Mouse (Mus musculus) c-Kit-positive CD71-positive TER-119-negative erythroid progenitor cells, embryonic 14.5 days (primary cell): ENCODE results near the gene Nlrp10.

Experiments used
- DNase-seq: peaks from one replicate; pipeline ENCODE4 v3.0.0-alpha.2; 2013; ENCODE audit warnings: low read depth

Nlrp10 gene

DNA sequence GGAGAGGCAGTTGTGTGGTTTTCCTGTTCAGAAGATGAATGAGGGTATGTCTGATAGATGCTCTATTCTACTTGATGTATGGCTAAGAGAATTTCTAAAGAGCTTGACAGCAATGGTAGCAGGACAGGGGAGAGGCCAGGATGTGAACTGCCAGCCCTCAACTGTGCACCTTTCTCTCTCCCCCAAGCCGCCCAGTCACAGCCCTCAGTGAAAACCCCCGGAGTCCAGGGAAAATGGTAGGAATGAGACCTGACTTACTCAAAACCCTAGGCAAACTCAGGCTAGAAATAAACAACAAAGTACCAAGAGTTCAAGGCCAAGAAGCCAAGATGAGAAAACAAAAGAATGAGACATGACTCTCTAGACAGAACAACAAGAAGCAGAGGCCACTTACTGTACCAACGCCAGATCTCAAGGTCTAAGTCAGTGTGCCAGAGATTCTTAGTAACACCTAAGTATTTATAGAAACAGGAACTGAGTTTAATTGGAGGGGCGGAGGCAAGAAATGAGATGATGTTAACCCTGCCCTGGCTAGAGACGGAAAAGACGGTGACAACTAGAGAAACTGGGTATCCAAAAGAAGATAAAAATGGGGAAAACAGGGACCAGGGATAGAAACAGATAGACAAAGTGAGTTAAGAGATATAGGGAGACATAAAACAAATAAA, at the start of gene Nlrp10:
Nlrp10 (minus strand) TSS at position 453 of the 668 bp plus-strand sequence.
- no peak for DNase-seq

DNA sequence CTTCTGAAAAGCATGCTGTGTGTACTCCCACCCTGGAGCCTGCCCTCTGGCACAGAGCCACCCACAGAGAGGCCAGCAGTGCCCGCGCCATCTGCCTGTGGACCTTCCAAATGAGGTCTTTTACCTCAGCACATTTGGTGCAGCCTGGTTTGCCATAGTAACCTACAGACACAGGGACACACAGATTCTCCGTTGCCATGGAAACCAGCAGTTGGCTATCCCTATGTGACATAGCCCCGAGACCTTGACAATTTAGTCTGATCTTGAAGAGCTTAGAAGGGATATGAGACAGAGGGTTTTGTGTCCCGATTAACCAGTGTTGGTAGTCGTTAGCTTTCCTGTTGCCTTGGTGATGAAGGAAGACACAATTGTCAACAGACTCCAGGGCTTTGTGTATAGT, 42.3 kb upstream of the Nlrp10 start:
- DNase-seq, result no peak

DNA sequence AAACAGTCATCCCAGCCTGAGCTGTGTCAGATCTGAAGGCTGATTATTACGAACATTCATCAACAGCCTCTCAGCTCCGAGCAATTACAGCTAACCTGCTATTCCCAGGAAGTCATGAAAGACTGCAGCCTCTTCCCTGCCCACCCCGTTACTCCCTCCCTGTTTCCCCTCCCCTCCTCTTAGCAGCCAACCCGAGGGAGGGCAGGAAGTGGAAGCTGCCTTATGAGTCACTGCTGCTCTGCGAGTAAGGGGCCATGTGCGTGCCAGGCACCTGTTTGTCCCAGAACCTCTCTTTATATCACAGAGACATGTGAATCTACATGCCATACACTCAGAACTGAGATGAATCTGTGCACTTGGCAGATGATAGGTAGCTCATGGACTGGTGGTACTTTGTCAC, 38.2 kb upstream of the Nlrp10 start:
- DNase-seq, result no peak

DNA sequence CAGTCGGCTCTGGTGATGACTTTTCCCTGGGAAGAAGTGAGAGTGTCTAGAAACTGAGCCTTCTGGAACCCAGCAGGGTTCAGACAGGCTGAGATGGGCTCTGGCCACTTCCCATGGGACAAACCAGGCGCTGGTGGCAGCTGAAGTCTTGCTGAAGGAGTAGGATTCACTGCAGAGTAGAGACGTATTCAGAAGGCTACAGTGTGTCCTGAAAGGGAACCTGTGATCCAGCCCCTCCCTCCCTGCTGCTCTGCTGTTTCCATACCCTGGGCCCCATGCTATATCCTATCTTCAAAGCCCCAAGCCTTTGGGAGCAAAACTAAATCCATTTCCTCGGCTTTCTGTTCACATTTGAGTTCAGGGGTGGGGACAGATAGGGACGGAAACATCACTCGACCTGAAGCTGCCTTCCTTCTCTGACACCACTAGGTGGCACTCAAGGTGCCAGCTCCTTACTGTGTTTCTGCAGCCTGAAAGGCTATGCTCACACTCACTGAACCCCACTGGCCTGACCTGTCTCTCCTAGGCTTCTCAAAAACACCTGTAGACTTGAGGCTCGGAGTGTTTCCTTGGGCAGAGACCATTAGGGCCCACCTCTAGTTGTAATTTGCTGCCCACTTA, 36.9 kb upstream of the Nlrp10 start:
- DNase-seq, result peak; percentile 42

DNA sequence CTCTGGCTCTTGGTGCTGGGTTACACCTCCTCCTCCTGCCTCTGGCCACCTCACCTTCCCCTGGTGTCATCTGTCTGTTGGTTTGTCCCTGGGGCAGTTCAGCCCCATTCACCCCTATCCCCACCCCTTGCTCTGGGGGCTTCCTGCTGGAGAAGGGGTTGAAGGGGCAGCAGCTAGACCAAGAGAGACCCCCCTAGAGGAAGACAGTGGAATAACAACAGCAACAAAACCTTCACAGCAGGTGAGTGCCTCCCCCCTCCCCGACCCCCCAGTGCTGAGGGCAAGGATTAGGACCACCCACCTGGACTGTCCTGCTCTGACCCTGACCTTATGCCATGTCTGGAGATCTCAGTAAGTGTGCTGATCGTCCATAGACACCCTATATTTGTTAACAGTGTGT, 36.0 kb upstream of the Nlrp10 start:
- DNase-seq, result no peak

DNA sequence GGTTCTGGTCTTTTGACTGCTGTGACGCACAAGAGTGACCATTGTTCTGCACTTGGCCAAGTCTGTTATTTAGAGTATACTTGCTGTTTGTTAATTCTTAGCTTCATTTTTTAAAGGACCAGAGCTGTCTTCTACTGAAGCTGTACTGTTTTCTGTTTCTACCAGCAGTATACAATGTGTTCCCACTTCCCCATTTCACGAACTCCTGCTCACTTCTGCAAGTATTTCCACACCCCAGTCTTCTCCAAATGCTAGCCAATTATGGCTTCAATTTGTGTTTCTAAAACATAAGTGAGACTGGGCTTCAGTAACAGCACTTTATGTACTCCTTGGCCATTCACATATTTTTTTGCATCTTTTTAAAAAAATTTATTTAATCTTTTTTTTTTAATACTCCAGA, 27.8 kb upstream of the Nlrp10 start:
- no peak for DNase-seq

DNA sequence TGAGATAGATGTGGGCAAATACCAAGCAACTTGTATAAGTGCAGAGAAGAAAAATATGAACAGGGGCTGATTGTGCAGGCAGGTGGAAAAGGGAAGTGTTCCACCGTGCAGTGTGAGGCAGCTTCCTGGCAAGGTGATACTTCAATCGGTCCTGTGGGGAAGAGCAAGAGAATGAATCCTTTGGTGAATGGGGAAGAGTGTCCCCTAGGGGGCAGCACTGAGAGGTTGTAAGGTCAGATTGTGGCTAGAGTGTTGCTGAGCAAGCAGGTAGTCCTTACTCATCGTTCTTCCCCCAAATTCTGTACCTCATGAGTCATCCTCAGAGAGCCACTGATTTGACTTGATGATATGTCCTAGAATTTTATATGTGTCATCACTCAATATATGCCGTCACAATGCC, 24.2 kb upstream of the Nlrp10 start:
- peak; percentile 41 for DNase-seq

DNA sequence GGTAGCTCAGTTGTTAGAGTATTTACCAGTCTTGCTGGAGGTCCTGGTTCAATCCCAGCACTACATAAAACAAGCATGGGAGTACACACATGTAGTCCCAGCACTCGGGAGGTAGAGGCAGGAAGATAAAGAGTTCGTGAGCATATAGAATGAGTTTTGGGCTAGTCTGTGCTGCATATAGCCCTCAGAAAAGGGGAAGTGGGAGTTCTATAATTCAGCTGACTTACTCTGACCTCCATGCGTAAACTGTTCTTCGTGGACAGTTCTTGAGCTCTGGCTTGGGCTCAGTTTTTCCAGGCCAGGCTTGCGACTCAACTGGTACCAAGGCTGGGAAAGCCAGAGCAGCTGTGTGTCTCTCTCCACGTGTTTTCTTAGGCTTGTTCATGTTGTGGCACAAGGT, 22.8 kb upstream of the Nlrp10 start:
- no peak for DNase-seq

DNA sequence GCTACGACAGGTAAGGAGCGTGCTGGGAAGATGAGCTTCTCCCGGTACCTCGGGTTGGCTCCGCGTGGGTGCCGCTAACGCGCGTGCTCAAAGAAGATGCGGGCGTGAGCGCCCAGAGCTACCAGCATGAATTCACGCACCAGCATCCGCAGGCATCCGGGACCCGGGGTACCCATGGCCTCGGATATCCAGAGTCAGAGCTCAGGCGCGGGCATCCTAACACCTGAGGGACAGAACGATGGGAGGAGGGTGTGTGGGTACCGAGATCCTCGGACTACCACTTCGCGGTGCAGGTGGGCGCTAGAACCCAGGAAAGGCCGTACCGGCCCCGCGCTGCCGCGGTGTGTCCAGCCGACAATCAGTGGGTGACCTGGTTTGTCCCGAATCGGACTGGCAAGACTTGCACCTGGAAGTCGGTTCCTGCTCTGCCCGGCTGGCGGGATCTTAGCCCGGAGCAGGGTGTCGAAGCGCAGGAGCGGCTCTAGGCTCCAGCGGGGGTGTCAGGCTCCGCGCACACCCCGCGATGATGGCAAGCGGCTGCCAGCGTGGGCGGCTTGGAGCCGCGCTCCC, 20.9 kb upstream of the Nlrp10 start:
- no peak for DNase-seq

DNA sequence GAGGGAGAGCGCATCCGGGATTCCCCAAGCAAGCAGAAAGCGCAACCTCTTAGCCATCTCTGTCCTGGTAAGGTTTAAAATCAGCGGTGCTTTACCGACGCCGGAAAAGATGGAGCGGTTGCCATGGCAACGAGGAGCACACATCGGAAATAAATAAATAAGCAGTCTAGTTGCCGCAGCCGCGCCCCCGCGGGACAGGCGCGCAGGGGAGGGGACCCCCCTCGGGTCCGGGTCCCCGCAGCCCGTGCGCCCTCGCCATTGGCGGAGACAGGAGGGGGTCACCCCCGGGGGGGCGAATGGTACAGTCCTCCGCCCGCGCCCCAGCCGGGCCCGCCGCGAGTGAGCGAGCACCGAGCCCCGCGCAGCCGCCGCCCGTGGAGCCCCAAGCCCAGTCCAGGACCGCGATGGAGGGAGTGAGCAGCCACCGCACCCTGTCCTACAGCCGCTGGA, 20.4 kb upstream of the Nlrp10 start, which contains the start of gene Tub:
Tub (plus strand) TSS at position 27 of the 450 bp plus-strand sequence.
- DNase-seq, result no peak

DNA sequence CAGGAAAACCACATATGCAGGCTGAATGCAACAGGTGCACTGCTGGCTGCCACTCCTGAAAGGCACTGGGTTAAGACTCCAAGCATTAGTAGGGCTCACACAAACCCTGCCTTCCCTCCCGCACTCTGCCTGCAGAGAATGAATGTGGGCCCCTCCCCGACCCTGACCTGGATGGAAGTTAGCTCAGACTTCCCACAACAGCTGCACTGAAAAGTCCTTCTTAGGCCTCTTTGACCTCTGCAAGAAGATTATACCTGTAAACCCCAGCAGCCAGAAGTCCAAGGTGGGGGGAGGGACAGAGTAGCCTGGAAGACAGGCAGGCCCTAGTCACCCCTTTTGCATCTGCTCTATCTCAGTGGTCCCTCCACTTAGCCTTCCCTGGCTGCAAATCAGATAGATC, 19.3 kb upstream of the Nlrp10 start:
- DNase-seq, result no peak

DNA sequence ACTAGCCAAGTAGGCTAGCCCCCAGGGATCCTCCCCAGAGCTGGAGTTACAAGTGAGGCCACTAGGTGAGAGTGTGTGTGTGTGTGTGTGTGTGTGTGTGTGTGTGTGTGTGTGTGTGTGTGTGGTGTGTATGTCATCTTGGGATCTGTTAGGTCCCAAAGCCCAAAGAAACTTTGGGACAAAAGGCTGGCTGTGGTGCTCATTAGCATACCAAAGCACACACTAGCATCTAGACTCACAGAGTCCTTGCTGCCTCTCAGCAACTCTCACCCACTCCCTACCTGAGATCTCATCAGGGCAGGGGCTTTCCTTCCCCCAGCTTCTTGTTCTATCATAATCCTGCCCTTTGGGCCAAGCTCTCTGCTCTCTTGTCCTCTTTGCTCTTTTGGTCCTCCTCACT, 18.6 kb upstream of the Nlrp10 start:
- no peak for DNase-seq

DNA sequence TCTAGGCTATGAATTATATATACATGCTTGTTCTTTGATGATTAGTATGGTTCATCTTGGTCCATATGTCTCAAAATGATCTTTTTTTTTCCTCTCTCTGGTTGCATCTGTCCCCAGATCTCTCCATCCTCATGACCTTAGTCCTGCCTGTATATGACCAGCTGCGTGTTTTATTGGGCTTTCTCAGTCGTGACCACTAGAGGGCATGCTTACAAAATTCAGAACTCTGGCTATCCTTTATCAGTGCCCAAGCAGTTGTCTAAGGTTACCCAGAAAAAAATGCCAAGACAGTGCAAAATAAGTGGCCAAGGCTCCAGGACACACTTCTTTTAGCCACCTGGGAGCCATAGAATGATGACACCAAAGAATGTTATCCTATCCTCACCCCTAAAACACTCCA, 14.0 kb upstream of the Nlrp10 start:
- peak; percentile 65 for DNase-seq

DNA sequence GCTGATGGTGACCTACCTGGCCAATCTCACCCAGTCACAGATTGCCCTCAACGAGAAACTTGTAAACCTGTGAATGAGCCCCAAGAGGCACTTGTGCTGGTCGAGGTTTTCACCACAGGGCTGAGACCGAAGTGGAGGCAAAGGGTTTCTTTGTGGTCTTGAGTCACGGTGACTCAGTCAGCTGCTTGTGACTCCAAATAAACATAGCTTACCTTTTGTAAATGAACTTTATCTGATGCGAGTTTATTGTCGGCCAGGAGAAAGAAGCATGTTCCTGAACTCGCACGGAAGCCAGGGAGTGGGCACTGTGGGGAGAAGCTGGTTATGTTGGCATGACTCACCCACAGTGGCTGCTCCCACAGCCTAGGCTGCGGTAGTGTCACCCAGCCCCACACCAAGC, 11.5 kb upstream of the Nlrp10 start:
- no peak for DNase-seq

DNA sequence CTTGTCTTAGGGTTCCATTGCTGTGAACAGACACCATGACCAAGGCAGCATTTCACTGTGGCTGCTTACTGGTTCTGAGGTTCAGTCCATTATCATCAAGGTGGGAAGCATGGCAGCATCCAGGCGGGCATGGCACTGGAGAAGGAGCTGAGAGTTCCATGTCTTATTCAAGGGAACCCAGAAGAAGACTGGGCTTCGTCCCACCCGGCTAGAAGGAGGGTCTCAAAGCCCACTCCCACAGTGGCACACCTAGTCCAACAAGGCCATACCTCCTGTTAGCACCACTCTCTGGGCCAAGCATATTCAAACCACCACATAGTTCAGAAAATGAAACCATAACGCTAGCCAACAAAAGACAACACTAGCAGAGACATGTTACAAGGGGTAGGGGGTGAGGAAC, 6.6 kb upstream of the Nlrp10 start:
- no peak for DNase-seq

DNA sequence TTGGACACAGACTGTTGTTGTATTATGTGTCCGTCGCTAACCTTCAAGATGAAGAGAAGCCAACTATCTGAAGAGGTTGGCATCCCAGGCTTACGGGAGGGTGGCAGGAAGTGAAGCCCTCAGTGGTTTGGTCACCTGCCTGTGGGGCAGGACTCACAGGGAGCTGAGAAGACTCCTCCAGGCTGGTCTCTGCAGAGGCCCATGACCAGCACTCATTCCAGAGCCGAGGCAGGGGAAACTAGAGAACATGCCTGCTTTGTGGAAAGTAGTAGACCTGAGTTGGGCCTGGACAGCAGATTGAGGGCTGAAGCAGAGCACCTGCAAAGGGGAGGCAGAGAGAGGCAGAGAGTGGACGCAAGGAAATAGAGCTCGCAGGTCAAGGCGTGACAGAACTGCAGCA, 5.4 kb upstream of the Nlrp10 start:
- DNase-seq, result no peak

DNA sequence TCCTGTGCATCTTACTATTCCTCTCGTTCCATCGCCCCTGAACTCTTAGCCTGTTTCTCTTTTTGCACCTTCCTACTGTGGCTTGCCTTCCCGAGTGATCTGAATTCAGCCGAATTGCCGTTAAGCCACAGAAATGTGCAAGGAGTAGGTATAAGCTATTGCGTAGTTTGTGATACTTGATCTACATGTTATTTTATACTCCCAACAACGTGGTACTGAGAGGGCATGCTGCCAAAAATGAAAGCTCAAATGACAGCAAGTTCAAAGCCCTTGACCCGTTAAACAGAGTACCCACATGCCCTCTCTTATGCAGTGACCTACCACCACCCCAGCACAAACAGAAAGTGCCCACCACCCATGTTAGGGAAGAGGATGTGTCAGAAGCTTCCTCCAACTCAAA, 4.9 kb upstream of the Nlrp10 start:
- DNase-seq, result no peak

DNA sequence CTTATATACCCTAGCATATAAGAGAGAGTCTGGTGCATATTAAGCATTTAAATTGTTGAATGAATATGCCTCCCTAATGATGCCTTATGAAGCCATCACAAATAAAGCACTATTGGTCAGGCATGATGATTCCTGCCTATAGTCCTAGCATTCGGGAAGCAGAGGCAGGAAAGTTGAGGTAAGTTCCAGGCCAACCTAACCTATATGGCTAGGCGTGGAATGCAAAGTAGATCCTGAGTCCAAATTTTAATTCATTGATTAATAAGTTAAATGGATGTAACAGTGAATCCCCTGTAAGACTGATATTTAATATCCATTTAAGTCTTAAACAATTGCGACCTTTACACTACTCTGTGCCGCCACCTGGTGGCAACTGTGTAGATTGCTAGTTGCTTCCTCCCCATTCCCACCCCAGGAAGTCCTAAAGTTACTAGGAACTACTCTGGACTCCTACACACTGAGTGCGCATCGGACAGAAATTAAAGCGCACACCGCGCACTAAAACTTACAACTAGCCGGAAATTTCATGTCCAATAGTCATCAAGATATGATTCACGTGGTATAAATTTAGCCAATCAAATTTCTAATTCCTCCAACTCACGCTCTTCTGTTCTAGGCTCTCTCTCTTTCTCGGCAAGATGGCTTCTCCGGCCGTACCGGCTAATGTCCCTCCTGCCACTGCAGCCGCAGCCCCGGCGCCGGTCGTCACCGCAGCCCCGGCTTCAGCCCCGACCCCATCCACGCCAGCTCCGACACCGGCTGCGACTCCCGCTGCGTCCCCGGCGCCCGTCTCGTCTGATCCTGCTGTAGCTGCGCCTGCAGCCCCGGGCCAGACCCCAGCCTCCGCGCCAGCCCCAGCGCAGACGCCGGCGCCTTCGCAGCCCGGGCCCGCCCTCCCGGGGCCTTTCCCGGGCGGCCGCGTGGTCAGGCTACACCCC, 4.1 kb upstream of the Nlrp10 start, which contains the start of gene Eif3f:
Eif3f (plus strand) TSS at position 624 of the 938 bp plus-strand sequence.
- DNase-seq, result peak; percentile 97

DNA sequence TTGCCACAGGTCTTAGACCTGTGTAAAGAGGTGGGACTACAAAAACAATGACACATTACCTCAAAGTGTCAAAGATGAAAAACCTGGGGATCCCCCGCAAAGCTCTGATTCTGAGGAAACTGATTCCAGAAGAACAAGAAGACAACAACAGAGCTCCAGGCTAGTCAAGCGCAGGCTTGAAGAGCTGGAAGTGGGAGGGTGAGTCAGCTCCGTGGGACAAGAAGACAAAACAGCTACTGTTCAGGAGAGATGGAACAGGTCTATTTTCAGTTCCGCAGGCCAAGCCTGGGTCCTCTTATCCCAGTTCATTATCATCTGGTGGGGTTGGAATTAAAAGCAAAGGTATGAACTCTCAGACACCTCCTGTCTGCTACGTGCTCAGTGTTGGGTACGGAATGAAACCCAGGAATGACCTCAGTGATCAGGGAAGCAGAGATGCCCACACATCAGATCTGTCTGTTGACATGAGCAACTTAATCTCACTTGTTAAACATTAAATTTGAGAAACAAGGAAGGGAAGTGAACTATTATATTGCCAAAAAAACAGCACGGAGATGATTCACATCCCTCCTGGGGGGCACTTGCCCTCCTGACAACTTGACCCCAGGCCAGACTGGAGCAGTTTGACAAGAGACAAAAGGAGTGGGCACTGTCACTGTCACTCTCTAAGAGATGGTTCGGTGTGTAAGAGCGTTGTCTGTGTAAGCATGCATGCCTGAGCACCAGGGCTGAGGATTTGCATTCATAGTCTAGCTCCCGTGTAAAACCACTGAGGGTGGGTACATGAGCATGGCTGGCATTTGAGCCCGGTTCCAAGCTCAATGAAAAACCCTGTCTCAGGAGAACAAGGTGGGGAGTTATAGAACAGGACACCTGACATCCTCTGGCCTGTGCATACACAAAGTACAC, 1.4 kb downstream of the Nlrp10 start:
- no peak for DNase-seq

DNA sequence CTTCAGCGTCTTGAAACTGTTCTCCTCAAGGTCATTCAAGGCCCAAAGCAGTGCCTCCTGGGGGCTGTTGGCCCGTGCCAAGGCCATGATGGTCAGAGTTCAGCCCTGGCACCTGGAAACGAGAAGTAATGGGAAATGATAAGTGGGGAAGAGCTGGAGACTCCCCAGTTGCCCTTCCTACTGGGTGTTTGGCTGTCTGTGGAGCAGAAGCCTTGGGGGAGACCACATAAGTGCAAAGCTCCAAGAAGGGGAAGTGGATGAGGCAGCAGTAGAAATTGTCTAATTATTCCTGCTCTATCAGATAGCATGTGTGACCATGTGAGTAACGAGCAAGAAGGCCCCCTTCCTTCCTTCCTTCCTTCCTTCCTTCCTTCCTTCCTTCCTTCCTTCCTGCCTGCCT, 2.9 kb downstream of the Nlrp10 start:
- no peak for DNase-seq

DNA sequence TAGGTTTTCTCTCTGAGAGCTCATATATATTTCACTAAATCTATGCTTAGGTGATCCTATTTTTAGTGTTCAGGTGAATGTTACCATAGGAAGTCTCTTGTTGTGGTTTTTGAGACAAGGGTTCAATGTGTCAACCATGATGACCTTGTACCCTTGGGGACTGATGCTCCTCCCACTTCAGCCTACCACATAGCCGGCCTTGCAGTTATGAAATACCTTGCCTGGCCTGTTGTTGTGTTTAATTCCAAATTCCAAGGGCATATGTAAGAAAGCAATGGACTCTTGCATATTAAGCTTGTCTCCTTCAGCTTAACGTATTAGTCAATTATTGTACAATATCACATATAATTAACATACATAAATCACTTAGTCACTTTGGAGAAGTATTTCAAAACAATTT, 26.0 kb downstream of the Nlrp10 start:
- no peak for DNase-seq
